12 mouse cellular contexts compared by ENCODE assay signal in the genomic region with DNA sequence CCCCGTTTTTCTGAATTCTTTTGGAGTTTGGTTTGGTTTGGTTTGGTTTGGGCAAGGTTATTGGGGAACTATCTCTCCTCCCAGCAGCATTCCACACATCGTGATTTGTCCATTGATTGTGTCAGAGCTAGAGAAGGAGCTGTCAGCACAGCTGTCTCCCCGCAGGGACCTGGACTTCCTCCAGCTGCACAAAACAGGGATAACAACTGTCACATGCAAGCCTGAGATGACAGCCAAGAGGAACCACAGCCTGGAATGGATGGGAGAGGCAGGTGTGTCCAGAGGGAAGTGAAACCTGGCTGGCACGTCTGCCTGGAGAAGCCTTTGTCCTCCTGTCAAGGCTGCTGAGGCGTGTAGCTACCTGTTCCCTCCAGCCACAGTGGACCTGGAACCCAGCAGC.
DNase-seq lines count a peak whose midpoint lies in the region; ATAC-seq lines count a peak whose summit lies in the region.
"Had no signal": no experiment of that assay in that cellular context is flagged by ENCODE, and none has a peak within 500 bp of the region (broad histone marks: within the 10 kb centered on the region; RNA-seq: fewer than 3 reads in every experiment).

No protein-coding gene starts in this region.

- DNase-seq in fat pad, adult 2 months (ENCODE audit: extremely low read depth, low read depth, low spot score): peak; percentile 85
- DNase-seq in heart, postnatal 14 days: peak; percentile 68 to 72
- no peak for DNase-seq in urinary bladder, postnatal 25 days (ENCODE audit: low spot score)
- DNase-seq in kidney, postnatal 36 days: no peak
- no peak for DNase-seq in adrenal gland, postnatal 25 days
- DNase-seq: thymus, postnatal 14 days had no signal

- H3K27ac ChIP-seq in midbrain, embryonic 16.5 days (ENCODE audit: low read length): peak overlapping the region; percentile 9; the same call in 1 of the 2 replicates
- H3K27ac ChIP-seq in midbrain, embryonic 13.5 days: no peak overlapping the region
- peak overlapping the region; percentile 16; the same call in 1 of the 2 replicates for H3K27ac ChIP-seq in stomach, embryonic 16.5 days (ENCODE audit: low read length)
- H3K27ac ChIP-seq: layer of hippocampus, adult 2 months; liver, embryonic 12.5 days had no signal

- WGBS in midbrain, embryonic 16.5 days: 51% methylated on average over 5 of the region's 5 CpGs
- 67% methylated on average over 5 of the region's 5 CpGs for WGBS in midbrain, embryonic 13.5 days
- 28% methylated on average over 5 of the region's 5 CpGs for WGBS in stomach, embryonic 16.5 days

- peaks cover 21% of the 10 kb centered on the region; the same call in 1 of the 2 replicates for H3K4me1 ChIP-seq in midbrain, embryonic 16.5 days (ENCODE audit: control insufficient read depth, insufficient read depth, low read length)
- H3K4me1 ChIP-seq in midbrain, embryonic 13.5 days (replicated peaks): peaks cover 51% of the 10 kb centered on the region
- H3K4me1 ChIP-seq in stomach, embryonic 16.5 days (ENCODE audit: control insufficient read depth, insufficient read depth, low read length): peaks cover 35% of the 10 kb centered on the region
- H3K4me1 ChIP-seq: liver, embryonic 12.5 days had no signal

- intact Hi-C loops in heart, postnatal 14 days (cut with DNase I): no loop called here

- no peak overlapping the region for H3K9ac ChIP-seq in midbrain, embryonic 16.5 days (ENCODE audit: low read depth, low read length)
- H3K9ac ChIP-seq in midbrain, embryonic 13.5 days (replicated peaks): no peak overlapping the region
- no peak overlapping the region for H3K9ac ChIP-seq in stomach, embryonic 16.5 days (ENCODE audit: low read length)
- H3K9ac ChIP-seq: embryonic facial prominence, embryonic 12.5 days; liver, embryonic 12.5 days had no signal

- no peak overlapping the region for H3K4me2 ChIP-seq in midbrain, embryonic 16.5 days (ENCODE audit: low read length)
- no peak overlapping the region for H3K4me2 ChIP-seq in midbrain, embryonic 13.5 days (replicated peaks)
- H3K4me2 ChIP-seq in stomach, embryonic 16.5 days (ENCODE audit: low read depth, low read length): no peak overlapping the region
- H3K4me2 ChIP-seq: embryonic facial prominence, embryonic 12.5 days; liver, embryonic 12.5 days had no signal

- H3K4me3 ChIP-seq in midbrain, embryonic 16.5 days (ENCODE audit: low read depth, low read length): no peak overlapping the region
- H3K4me3 ChIP-seq in midbrain, embryonic 13.5 days (replicated peaks): no peak overlapping the region
- no peak overlapping the region for H3K4me3 ChIP-seq in stomach, embryonic 16.5 days (replicated peaks; ENCODE audit: low read length)
- H3K4me3 ChIP-seq: embryonic facial prominence, embryonic 12.5 days; layer of hippocampus, adult 2 months; liver, embryonic 12.5 days had no signal

- no peaks in the 10 kb centered on the region for H3K27me3 ChIP-seq in midbrain, embryonic 16.5 days (ENCODE audit: control insufficient read depth, insufficient read depth, low read depth, low read length)
- H3K27me3 ChIP-seq in midbrain, embryonic 13.5 days: peaks cover 40% of the 10 kb centered on the region
- H3K27me3 ChIP-seq in stomach, embryonic 16.5 days (ENCODE audit: control insufficient read depth, insufficient read depth, low read length): no peaks in the 10 kb centered on the region
- H3K27me3 ChIP-seq: embryonic facial prominence, embryonic 12.5 days; liver, embryonic 12.5 days had no signal

- H3K36me3 ChIP-seq in midbrain, embryonic 16.5 days (ENCODE audit: control insufficient read depth, insufficient read depth, low read length): no peaks in the 10 kb centered on the region
- no peaks in the 10 kb centered on the region for H3K36me3 ChIP-seq in midbrain, embryonic 13.5 days
- H3K36me3 ChIP-seq in stomach, embryonic 16.5 days (ENCODE audit: control insufficient read depth, insufficient read depth, low read length): no peaks in the 10 kb centered on the region
- H3K36me3 ChIP-seq: embryonic facial prominence, embryonic 12.5 days; liver, embryonic 12.5 days had no signal

- no peaks in the 10 kb centered on the region for H3K9me3 ChIP-seq in midbrain, embryonic 16.5 days (replicated peaks; ENCODE audit: control insufficient read depth, low read length, poor library complexity, severe bottlenecking)
- H3K9me3 ChIP-seq in midbrain, embryonic 13.5 days: no peaks in the 10 kb centered on the region
- no peaks in the 10 kb centered on the region for H3K9me3 ChIP-seq in stomach, embryonic 16.5 days (replicated peaks; ENCODE audit: control insufficient read depth, low read length)
- H3K9me3 ChIP-seq: embryonic facial prominence, embryonic 12.5 days; liver, embryonic 12.5 days had no signal

- no peak for ATAC-seq in midbrain, embryonic 16.5 days
- no peak for ATAC-seq in midbrain, embryonic 13.5 days
- no peak for ATAC-seq in stomach, embryonic 16.5 days (ENCODE audit: insufficient read depth, low FRiP score)
- ATAC-seq: liver, embryonic 12.5 days had no signal

Comparison
In these comparisons a context has a peak if more than half of its experiments do, and no peak if none do; other contexts are left out.
1. DNase-seq: peak in fat pad, adult 2 months (single experiment) and heart, postnatal 14 days (2 of 2); none in urinary bladder, postnatal 25 days (single experiment), kidney, postnatal 36 days (0 of 2) and adrenal gland, postnatal 25 days (single experiment).